Mouse (Mus musculus) midbrain, embryonic 11.5 days (tissue): Measurements from ENCODE around the gene Acat2. TPM values are rescaled to one million over a fixed set of nuclear protein-coding genes. Genes with fewer than 3 reads are reported as not detected.

Experiments used
- ATAC-seq: fragments of 200-750 bp; cut with Nextera tagmentation; 2 replicates; pipeline ENCODE4 v1.8.0; 2017; ENCODE audit warnings: moderate TSS enrichment, moderate library complexity; ENCODE audit not compliant: low FRiP score
- DNase-seq: peaks from one replicate; pipeline ENCODE4 v3.0.0; 2015; ENCODE audit warnings: low spot score; ENCODE audit errors: missing footprints
- H3K27ac ChIP-seq: fragments of 300-500 bp; sonication (generic); 2 replicates; pipeline ENCODE4 v1.5.1; 2014; ENCODE audit warnings: low read depth, low read length
- H3K27me3 ChIP-seq: fragments of 300-500 bp; sonication (generic); 2 replicates; pipeline ENCODE4 v1.6.1; 2014; ENCODE audit warnings: mild to moderate bottlenecking, low read length, moderate library complexity, mixed read lengths; ENCODE audit not compliant: control insufficient read depth, insufficient read depth
- H3K36me3 ChIP-seq: fragments of 300-500 bp; sonication (generic); 2 replicates; pipeline ENCODE4 v1.6.1; 2014; ENCODE audit warnings: mild to moderate bottlenecking, low read length, moderate library complexity, mixed read lengths; ENCODE audit not compliant: control insufficient read depth, insufficient read depth
- H3K4me1 ChIP-seq: fragments of 300-500 bp; sonication (generic); 2 replicates; pipeline ENCODE4 v1.6.1; 2014; ENCODE audit warnings: low read length; ENCODE audit not compliant: control insufficient read depth, insufficient read depth
- H3K4me2 ChIP-seq: fragments of 300-500 bp; sonication (generic); 2 replicates; pipeline ENCODE4 v1.6.1; 2014; ENCODE audit warnings: mild to moderate bottlenecking, moderate library complexity
- H3K4me3 ChIP-seq: fragments of 300-500 bp; sonication (generic); 2 replicates; pipeline ENCODE4 v1.5.1; 2014; ENCODE audit warnings: low read depth, low read length
- H3K9ac ChIP-seq: fragments of 300-500 bp; sonication (generic); 2 replicates; pipeline ENCODE4 v1.6.1; 2014; ENCODE audit warnings: low read length
- H3K9me3 ChIP-seq: fragments of 300-500 bp; sonication (generic); 2 replicates; pipeline ENCODE4 v1.6.1; 2016; ENCODE audit warnings: low read length; ENCODE audit not compliant: control insufficient read depth
- WGBS: fragments of 180-500 bp; shearing (Covaris S2); extraction: QIAGEN DNeasy Blood & Tissue Kit; methylation state at CpG from one replicate; pipeline ENCODE4 v1.1.7; 2014; 5-methylcytosine and 5-hydroxymethylcytosine counted together
- polyA plus RNA-seq: library from polyadenylated mRNA; unstranded; fragments of >200 nt; fragmentation: Nextera tagmentation; extraction: Ambion mirVana; gene quantifications from 2 replicates; pipeline ENCODE4 v1.2.1, GENCODE M21; 2014

Gene Acat2
- polyA plus RNA-seq, 1 experiment from 2014 or later = 373 TPM

DNA sequence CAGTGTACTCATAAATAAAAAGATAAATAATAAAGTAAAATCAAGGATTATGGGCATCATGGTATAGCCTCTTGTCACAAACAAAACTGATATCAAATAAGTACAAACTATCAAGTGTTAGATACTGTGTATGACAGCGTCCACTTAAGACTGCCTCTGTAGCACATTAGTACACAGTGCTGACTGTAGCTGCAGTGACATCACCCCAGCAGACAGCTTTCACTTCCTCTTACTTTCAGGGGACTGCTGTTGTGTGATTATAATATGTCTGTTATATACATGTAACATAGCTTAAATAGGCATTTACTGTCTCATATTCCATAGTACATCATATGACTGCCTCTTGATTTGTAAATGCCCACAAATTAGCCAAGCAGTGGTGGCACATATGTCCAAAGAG is 39.5 kb downstream of the Acat2 start:
- Histone ChIP-seq H3K9ac (no peak overlapping the region), H3K36me3 (peaks cover 31% of the 10 kb centered on the region), H3K4me2 (no peak overlapping the region), H3K9me3 (no peaks in the 10 kb centered on the region), H3K27me3 (no peaks in the 10 kb centered on the region), H3K4me3 (no peak overlapping the region), H3K27ac (no peak overlapping the region), H3K4me1 (peaks cover 2% of the 10 kb centered on the region; the same call in 1 of the 2 replicates)
- no peak for ATAC-seq
- 97% methylated on average over 1 of the region's 1 CpGs for WGBS
- peak; percentile 76 for DNase-seq

- peak overlapping the region; percentile 82 for H3K27ac ChIP-seq
- peaks cover 24% of the 10 kb centered on the region; the same call in 1 of the 2 replicates for H3K36me3 ChIP-seq
- DNase-seq = no peak
- ATAC-seq = peak; percentile 71
- H3K4me1 ChIP-seq = peaks cover 7% of the 10 kb centered on the region; the same call in 1 of the 2 replicates
- H3K4me2 ChIP-seq = peak overlapping the region; percentile 69
- peak overlapping the region; percentile 97 for H3K9ac ChIP-seq
- no peaks in the 10 kb centered on the region for H3K9me3 ChIP-seq
- peak overlapping the region; percentile 92 for H3K4me3 ChIP-seq
- no peaks in the 10 kb centered on the region for H3K27me3 ChIP-seq
- under 1% methylated on average over 39 of the region's 40 CpGs for WGBS
Observed at GRCm38 (mm10) chr17:12916588-12917380, 43.8 kb downstream of the Acat2 start.

DNA sequence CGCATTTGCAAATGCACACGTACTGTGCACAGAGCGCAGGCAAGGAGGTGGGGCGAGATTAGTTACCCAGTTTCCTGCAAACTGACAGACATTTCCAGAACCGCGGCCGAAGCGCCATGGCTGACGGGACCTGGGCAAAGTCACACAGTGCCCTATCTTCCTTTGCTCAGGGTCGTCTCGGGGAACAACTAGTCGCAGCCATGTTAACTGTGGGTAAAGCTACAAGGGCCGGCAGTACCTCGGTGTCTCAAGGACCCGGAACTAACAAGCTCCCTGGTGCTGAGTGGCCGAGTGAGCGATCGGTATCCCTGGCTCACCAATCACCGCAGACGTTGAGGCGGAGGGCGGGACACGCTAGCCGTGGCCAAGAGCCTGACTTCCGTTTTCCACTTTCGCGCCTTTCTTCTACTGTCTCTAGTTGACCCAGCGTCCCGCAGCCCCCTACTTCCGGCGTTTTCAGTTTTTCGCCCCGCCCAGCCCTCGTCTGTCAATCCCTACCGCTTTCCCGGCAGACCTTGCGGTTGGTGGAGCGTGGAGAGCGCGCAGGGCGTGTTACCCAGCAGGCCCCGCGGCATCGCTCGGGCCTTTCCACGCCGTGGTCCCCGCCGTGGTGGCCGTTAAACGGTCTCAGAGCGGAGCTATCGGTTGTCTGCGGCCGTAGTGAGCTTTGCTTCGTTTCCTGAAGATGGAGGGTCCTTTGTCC is 44.5 kb downstream of the Acat2 start, which contains the start of gene Mrpl18:
Gene Mrpl18, minus strand, starts transcription at position 465 of the 703 bp plus-strand sequence.
- Histone ChIP-seq H3K4me3 (peak within 1 kb of the TSS; percentile 92), H3K9me3 (no peaks in the 10 kb centered on the region), H3K4me2 (peak within 1 kb of the TSS; percentile 80), H3K36me3 (peaks cover 20% of the 10 kb centered on the region; the same call in 1 of the 2 replicates), H3K9ac (peak within 1 kb of the TSS; percentile 97), H3K27me3 (no peaks in the 10 kb centered on the region), H3K27ac (peak within 1 kb of the TSS; percentile 82), H3K4me1 (peaks cover 7% of the 10 kb centered on the region; the same call in 1 of the 2 replicates)
- peak; percentile 100 for DNase-seq
- ATAC-seq = peak; percentile 99
- WGBS = under 1% methylated on average over 56 of the region's 56 CpGs

GRCm38 (mm10) chr17:12915488-12915880 is 45.1 kb downstream of the Acat2 start, which contains the start of gene Tcp1:
Gene Tcp1, plus strand, starts transcription at chr17:12915701.
- peak; percentile 6; the same call in 1 of the 2 replicates for ATAC-seq
- H3K9ac ChIP-seq = peak within 1 kb of the TSS; percentile 97
- peak within 1 kb of the TSS; percentile 80 for H3K4me2 ChIP-seq
- WGBS = 1% methylated on average over 18 of the region's 18 CpGs
- DNase-seq = no peak
- H3K27me3 ChIP-seq = no peaks in the 10 kb centered on the region
- no peaks in the 10 kb centered on the region for H3K9me3 ChIP-seq
- H3K27ac ChIP-seq = peak within 1 kb of the TSS; percentile 82
- peaks cover 7% of the 10 kb centered on the region; the same call in 1 of the 2 replicates for H3K4me1 ChIP-seq
- H3K4me3 ChIP-seq = peak within 1 kb of the TSS; percentile 92
- peaks cover 20% of the 10 kb centered on the region; the same call in 1 of the 2 replicates for H3K36me3 ChIP-seq

- no peak for ATAC-seq
- Histone ChIP-seq H3K36me3 (peaks cover 14% of the 10 kb centered on the region; the same call in 1 of the 2 replicates), H3K27me3 (no peaks in the 10 kb centered on the region), H3K9ac (no peak overlapping the region), H3K9me3 (no peaks in the 10 kb centered on the region), H3K4me2 (no peak overlapping the region), H3K4me1 (peaks cover 4% of the 10 kb centered on the region; the same call in 1 of the 2 replicates), H3K4me3 (no peak overlapping the region), H3K27ac (no peak overlapping the region)
- 86% methylated on average over 8 of the region's 8 CpGs for WGBS
- DNase-seq = peak; percentile 31
Observed at GRCm38 (mm10) chr17:12910391-12910790, 50.2 kb downstream of the Acat2 start.

DNA sequence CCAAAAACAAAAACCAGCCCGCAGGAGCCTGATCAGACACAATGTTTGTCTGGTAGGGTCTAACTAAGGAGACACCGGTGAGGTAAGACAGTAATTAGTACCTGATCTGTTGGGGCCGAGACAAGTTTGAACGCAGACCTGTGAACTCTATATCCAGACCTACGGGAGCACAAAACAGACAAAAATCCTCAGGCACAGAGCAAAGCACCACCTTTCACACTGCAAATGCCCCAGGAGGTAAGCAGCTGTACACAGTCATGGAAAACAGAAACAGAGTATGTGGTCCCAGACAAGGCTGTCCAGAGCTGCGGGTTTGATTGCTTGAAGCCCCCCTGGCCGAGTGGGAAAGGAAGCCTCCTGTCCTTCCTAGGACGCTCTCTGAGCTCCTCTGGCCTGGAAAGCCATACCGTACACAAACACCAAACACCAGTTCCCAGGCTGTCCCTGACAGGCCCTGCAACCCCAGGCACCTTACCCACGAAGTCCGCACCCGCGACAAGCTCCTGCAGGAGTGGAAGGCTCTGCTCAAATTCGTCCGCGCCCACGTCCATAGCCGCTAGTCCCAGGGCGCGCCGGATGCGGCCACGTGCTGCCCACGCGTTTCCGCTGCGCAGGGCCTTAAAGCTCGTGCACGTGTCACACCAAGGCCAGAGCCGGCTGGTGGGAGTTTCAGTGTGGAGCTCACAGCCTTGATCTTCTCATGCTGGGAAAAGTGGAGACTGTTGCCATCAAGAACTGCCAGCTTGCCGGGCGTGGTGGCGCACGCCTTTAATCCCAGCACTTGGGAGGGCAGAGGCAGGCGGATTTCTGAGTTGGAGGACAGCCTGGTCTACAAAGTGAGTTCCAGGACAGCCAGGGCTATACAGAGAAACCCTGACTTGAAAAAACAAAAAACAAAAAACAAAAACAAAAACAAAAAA is 50.9 kb downstream of the Acat2 start, which contains the start of gene Pnldc1:
Gene Pnldc1, minus strand, starts transcription at position 870 of the 920 bp plus-strand sequence.
- no peak within 1 kb of the TSS for H3K27ac ChIP-seq
- H3K9me3 ChIP-seq = no peaks in the 10 kb centered on the region
- H3K4me1 ChIP-seq = no peaks in the 10 kb centered on the region
- no peak within 1 kb of the TSS for H3K4me2 ChIP-seq
- no peak within 1 kb of the TSS for H3K9ac ChIP-seq
- peaks cover 14% of the 10 kb centered on the region; the same call in 1 of the 2 replicates for H3K36me3 ChIP-seq
- no peaks in the 10 kb centered on the region for H3K27me3 ChIP-seq
- WGBS = 81% methylated on average over 35 of the region's 35 CpGs
- peak; percentile 67 for DNase-seq
- ATAC-seq = no peak
- H3K4me3 ChIP-seq = no peak within 1 kb of the TSS

- Histone ChIP-seq H3K36me3 (no peaks in the 10 kb centered on the region; the same call in none of the 2 replicates), H3K4me1 (peaks cover 8% of the 10 kb centered on the region), H3K9me3 (no peaks in the 10 kb centered on the region), H3K9ac (no peak overlapping the region), H3K4me2 (no peak overlapping the region), H3K27me3 (no peaks in the 10 kb centered on the region), H3K27ac (no peak overlapping the region), H3K4me3 (no peak overlapping the region)
- WGBS = 91% methylated on average over 9 of the region's 9 CpGs
- no peak for ATAC-seq
- peak; percentile 54 for DNase-seq
Observed at GRCm38 (mm10) chr17:12906436-12906835, 54.1 kb downstream of the Acat2 start.

DNA sequence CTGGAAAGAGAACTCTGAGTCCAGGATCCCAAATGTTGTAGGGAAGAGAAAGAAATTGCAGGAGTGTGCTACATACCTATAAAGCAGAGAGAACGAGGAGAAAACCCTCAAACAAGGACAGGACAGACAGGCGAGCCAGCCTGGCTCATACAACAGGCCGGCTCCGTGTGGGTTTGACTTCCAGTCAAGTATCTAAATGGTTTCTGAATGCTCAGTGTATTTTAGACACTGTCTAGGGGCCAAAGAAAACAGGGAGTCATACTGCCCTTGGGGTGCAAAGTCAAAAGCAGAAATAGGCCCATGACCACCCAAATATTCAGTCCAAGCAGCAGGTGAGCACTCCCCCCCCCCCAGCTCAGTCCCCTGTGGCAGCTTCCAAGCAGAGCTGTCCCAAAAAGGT is 54.7 kb downstream of the Acat2 start:
- ATAC-seq (no peak), DNase-seq (no peak)
- H3K9me3 ChIP-seq = no peaks in the 10 kb centered on the region
- no peaks in the 10 kb centered on the region; the same call in 1 of the 2 replicates for H3K36me3 ChIP-seq
- H3K9ac ChIP-seq = no peak overlapping the region
- H3K4me1 ChIP-seq = peaks cover 8% of the 10 kb centered on the region
- H3K4me3 ChIP-seq = no peak overlapping the region
- no peak overlapping the region for H3K4me2 ChIP-seq
- H3K27ac ChIP-seq = no peak overlapping the region
- WGBS = 90% methylated on average over 4 of the region's 4 CpGs
- H3K27me3 ChIP-seq = no peaks in the 10 kb centered on the region
